Mouse (Mus musculus) myocyte (in vitro differentiated cells): ENCODE results near the gene Syt1.

Experiments
- E2F4 ChIP-seq: IDR thresholded peaks from one replicate; pipeline ENCODE4 v1.6.1; 2011; ENCODE audit warnings: mild to moderate bottlenecking, control low read depth, moderate library complexity; ENCODE audit not compliant: insufficient read depth
- MAX ChIP-seq: IDR thresholded peaks from one replicate; pipeline ENCODE4 v1.6.1; 2011; ENCODE audit warnings: low read depth, mild to moderate bottlenecking, control low read depth
- MYOD1 ChIP-seq, 3 experiments: IDR thresholded peaks; one replicate each; pipeline ENCODE4 v1.6.1; 2011; ENCODE audit warnings: control low read depth in 2 of 3, low read depth in 2 of 3, mild to moderate bottlenecking in 2 of 3, moderate library complexity in 1 of 3; ENCODE audit not compliant: insufficient read length in 2 of 3, control insufficient read depth in 1 of 3
- MYOG ChIP-seq, 3 experiments: IDR thresholded peaks; one replicate each; pipeline ENCODE4 v1.6.1; 2011; ENCODE audit warnings: control low read depth in 2 of 3, low read depth in 2 of 3, mild to moderate bottlenecking in 2 of 3; ENCODE audit not compliant: insufficient read length in 2 of 3, control insufficient read depth in 1 of 3, insufficient read depth in 1 of 3
- POLR2A ChIP-seq: IDR thresholded peaks from one replicate; pipeline ENCODE4 v1.6.1; 2011; ENCODE audit warnings: low read depth, mild to moderate bottlenecking, control low read depth, moderate library complexity; ENCODE audit not compliant: insufficient read length
- TCF3 ChIP-seq: IDR thresholded peaks from one replicate; pipeline ENCODE4 v1.6.1; 2011; ENCODE audit warnings: low read depth, control low read depth; ENCODE audit not compliant: insufficient read length

DNA sequence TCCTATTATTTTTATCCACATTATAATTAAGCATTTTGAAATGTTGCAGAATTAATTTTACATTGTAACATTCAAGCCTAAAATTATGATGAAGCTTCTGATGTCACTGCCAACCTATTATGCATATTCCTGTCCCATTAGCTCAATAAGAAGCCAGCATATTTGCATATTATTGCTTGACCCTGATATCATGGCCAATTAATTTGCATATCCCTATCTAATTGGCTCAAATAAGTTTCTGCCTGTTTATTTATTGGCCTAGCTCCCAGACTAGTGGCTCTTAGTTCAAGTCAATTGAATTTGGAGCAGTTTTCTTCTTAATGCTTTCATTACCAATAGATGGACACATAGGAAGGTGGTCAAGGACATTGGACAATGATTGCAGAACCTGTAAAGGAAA is 433.2 kb downstream of the Syt1 start:
- TF ChIP-seq POLR2A (no peak), MYOD1 (IDR thresholded peaks at IDR 0.05; ENCODE audit: control insufficient read depth in 1 of 3, insufficient read length in 2 of 3, low read depth in 2 of 3) (no peak), MAX (no peak), MYOG (IDR thresholded peaks at IDR 0.05; ENCODE audit: control insufficient read depth in 1 of 3, insufficient read depth in 1 of 3, insufficient read length in 2 of 3, low read depth in 2 of 3) (no peak), TCF3 (no peak), E2F4 (no peak)
